Mouse (Mus musculus) heart, postnatal 0 days (tissue): Measurements from ENCODE around the gene Prkar1b.

Experiments used
- CTCF ChIP-seq: IDR thresholded peaks from 2 replicates; pipeline ENCODE4 v1.5.1; 2016; ENCODE audit warnings: antibody characterized with exemption, control low read depth, low read depth
- EP300 ChIP-seq: IDR thresholded peaks from 2 replicates; pipeline ENCODE4 v1.6.1; 2016; ENCODE audit warnings: antibody characterized with exemption, low read depth

- no peak for TF ChIP-seq EP300
- TF ChIP-seq CTCF = 0 out of 2 replicates have a peak, but pooled peaks have one; percentile 1
Observed at GRCm38 (mm10) chr5:139174556-139175547, 25.1 kb upstream of the Prkar1b start.
